Mouse (Mus musculus) layer of hippocampus, adult 18-20 months (tissue): ENCODE data around the gene Nr2c2ap. TPM values are rescaled to one million over a fixed set of nuclear protein-coding genes. Genes with fewer than 3 reads are reported as not detected.

Experiments
- DNase-seq, 2 experiments: peaks; one replicate each; pipeline ENCODE4 v3.0.0; 2022; ENCODE audit warnings: low spot score in 2 of 2
- total RNA-seq, 2 experiments: library from RNA; stranded (reverse); gene quantifications; 2 replicates each; pipeline ENCODE4 v1.2.3; 2021

The Nr2c2ap gene
- total RNA-seq, 2 experiments from 2014 or later: 28.1 to 30.1 TPM

DNA sequence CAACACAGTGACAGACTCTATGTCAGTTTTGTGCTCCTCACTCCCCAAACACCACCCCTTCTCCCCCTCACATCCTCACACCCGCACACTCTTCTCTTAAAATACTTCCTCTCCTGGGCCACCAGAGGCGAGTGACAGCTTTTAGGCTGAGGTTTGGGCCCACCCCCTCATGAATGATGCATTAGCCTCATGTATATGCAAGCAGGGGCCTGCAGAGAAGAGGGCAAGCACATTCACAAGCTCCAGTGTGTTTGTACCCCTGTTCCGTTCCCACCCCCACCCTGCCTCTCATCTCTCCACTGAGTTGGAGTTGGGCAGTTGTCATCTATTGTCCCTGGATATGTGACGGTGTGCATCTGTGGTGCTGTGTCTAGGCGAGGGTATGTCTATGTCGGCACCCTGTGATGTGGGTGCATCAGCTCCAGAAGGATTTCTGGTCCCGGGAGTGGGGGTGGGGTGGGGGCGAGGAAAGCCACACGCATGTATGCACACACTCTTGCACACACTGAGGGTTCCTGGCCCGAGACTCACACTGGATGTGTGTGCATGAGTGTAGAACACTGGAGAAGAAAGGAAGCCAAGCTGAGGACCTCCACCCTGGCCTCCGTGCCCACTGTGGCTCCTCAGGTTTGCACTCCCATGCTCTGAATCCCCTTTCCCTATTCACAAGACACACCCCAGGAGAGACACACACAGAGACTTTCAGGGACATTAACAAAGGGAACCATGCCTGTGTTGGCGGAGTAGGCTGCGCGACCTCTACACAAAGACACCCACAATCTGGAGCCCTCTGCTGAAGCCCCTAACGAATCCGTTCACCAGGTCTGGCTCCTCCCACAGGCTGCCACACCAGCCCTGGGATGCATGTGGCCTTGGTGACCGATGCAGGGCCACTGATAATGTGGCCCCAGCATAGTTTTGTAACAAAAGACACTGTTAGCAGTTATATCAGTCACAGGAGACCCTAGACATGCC is 12.1 kb upstream of the Nr2c2ap start:
- DNase-seq: peak; percentile 50 to 77

DNA sequence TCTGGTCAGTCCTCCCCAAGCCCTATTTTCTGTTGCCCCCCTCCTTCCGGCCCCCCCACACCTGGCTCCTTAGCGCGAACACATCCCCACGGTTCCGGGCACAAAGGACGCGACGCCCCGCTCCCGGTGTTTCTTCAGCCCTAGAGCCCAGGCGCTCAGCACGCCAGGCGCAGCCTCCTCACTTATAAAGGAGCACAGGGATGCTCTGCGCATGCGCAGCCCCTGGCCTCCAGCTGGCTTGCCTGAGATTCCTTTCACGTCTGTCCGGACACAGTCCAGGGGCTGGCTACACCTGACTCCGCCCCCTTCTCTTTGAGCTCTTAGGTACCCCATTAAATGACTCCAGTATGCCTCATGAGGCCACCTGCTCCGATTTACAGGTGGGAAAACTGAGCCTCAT is 10.5 kb upstream of the Nr2c2ap start, which contains the start of gene Ncan:
Ncan (minus strand) TSS at position 207 of the 400 bp plus-strand sequence.
- DNase-seq: peak; percentile 84 to 94

DNA sequence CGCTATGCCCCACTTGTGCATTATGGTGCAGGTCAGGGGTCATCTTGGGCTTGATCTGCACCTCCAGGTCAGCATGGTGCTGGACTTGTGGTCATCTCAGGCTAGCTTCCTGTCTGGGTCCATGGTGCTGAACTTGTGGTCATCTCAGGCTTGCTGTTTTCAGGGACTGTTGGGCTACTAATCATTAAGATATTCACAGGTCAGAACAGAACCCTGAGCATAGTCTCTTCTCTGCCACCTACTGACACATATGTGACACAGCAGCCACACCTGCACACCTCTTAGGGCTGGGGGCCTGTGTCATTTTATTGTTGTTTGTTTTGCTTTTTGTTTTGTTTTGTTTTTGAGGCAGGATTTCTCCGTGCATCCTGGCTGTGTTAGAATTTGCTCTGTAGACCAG is 8.3 kb upstream of the Nr2c2ap start:
- no peak for DNase-seq

DNA sequence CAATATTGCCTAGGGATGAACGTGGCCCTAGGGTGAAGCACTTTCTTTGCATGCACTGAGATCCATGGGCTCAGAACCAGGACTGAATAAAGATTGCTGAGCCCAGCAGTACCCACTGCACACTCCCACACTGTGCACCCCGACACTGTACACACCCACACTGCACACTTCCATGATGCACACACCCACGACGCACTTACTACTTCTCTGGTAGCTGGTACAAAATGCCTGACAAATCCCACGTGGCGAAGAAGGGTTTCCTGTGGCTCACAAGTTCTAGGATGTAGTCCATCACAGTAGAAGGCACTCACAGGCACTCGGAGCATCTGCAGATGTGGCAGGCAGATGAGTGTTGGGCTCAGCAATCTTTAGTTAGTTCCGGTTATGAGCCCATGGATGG is 6.1 kb upstream of the Nr2c2ap start:
- peak in 1 of 2 experiments; percentile 55 for DNase-seq

DNA sequence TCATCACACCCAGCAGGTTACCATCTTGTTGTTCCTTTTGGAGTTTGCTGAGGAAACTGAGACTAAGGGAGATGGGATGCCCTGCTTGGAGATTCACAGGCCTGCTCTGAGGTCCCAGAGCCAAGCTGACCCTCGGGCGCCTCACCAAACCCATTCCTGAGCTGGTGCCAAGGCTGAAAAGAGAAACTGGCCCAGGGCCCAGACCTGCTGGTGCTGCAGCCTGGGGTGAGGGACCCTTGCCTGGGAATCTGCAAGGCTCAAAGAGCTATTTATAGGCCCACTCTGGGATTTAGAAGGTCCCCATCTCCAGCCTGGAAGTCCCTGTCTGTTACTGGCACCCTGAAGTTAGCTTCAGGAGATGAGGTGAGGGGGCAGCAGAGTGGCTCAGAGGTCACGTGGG is 2.7 kb upstream of the Nr2c2ap start:
- DNase-seq: peak in 1 of 2 experiments; percentile 71

DNA sequence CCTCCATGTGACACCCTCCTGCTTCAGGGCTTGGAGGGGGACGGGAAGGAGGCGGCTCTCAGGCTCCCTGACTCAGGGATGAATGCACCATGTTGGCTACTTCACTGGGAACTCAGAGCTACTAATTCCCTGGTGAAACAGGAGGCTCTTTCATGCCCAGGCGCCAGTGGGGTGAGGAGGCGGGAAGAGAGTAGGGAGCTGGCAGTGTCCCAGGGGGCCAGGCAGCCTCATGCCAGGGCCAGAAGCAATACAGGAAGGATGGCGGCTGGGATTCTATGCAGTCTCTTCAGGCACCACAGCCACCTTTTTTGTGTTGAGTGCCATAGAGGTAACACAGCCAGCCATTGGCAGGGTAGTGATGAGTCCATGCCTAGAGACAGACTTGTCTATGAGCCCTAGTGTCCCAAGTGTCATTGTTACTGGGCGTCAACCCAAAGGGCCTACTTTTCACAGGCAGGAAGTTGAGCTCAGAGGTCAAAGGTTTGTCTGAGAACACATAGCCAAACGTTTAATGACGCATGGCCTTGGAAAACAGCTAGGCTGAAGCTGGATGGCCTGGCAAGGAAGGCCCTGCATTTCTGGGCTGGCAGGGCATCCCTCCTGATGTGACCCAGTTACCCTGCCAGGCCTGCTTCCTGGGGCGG is 1.7 kb upstream of the Nr2c2ap start:
- peak; percentile 79 to 86 for DNase-seq

DNA sequence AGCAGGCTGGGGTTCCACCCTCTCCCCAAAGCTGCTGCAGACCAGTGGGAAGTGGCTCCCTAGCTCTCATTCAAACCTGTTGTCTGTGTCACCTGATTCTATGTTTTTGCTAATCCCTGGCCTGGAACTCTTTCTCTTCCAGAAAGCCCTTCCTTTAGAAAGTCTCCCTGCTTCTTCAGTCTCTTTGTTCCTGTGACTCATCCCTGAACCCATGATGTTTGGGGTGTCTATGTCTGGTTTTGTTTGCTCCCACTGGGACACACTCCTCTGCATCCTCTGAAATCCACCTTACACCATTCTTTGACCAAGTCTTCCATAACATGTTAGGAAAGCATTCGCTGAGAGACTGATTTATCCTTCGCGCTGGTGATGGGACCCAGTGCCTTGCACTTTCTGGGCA is 1.1 kb upstream of the Nr2c2ap start:
- no peak for DNase-seq

DNA sequence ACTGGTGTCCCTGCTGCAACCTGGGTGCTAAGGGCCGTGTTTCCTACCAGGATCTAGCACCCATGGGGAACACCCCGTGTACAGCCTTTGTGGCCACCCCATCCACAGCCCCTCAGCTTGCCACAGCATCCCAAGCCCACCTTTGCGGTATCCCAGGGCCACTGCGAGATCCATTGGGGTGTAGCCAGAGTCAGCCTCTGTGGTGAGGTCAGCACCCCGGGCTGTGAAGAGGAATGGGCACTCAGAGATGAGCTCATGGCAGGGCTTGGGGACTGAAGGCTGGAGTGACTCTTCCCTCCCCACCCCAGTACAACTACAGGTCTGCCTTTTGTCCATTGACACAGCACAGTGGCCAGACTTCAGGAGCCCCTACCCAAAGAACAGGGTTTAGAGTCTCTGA is 3.0 kb downstream of the Nr2c2ap start:
- DNase-seq: no peak

DNA sequence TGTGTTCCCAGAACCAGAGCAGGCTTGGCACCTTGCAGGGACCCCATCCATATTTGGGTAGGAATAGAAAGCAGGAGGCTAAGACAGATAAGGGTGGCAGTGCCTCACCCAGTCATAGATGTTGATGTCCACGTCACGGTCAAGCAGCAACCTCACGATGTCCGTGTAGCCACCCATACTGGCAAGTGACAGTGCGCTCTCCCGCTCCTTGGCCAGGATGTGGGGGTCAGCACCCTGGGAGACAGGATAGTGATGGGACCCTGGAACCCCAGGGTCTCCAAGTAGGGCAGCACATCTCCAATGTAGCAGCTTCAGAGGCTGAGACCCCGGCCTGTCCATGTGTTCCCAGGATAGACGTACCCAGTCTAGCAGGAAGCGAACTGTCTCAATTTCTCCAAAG is 3.8 kb downstream of the Nr2c2ap start:
- no peak for DNase-seq

DNA sequence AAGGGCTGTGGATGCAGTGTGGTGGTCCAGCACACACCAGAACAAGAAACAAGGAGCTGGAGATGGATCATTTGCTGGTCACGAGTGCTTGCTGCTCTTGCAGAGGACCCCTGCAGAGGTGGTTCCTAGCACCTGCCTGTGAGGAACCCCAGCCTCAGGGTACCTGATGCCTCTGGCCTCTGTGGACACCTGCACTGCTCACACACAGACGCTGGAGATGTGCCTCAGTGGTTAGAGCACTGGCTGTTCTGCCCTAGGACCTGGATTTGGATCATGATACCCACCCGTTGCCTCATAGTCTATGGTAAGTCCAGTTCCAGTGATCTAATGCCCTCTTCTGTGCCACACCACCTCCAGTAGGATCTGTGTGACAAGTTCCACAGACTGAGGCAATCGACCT is 5.5 kb downstream of the Nr2c2ap start:
- DNase-seq: no peak

DNA sequence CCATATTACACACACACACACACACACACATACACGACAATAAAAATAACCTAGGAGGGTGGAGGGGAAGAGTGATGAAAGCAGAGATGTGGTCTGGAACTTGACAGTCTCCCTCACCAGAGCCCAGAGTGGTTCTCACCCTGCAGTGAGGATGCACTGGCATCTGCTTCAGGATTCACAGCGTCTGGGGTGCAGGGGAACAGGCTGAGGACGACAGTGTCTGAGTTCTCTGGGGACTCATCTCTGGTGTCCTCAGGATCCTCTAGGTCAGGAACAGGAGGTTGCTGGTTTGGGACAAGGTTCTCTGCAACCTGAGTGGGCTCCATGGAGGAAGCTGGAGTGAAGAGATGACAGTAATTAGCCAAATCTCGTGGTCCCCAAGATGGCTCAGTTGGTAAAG is 6.8 kb downstream of the Nr2c2ap start:
- no peak for DNase-seq

DNA sequence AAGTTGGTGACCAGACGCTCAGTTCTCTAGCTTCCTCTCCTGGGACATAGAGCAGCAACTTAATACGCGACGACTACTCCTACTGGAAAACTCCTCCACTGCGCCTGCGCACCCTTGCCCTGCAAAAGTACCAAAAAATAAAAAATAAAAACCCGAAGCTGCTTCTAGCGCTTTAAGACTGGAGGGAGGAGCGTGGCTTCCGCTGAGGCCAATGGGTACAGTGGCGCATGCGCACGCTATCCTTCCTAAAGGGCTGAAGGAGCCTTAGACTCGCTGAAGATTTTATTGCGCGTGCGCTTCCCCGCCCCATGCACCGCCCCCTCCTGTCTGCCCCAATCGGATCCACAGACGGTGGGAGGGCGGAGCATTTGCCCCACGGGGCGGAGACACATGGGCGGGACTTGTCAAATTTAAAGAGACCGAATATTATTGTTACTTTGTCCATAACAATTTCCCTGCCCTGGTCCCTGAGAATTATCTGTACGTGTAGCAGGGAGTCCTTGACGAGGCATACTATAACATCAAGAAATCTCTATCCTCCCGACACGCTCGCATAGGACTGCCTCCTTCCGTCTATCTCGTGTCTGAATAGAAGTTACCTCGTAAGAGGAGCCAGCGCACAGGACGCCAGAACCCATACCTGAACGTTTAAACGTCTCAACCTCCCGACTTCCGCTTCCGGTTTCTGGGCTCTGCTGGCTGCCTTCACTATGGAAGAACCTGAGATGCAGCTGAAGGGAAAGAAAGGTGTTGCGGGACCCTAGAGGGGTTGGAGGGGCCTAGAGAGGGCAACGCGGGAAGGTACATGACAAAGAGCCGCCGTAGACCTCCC is 8.1 kb downstream of the Nr2c2ap start, which contains the start of the genes Rfxank, Borcs8 and Mef2b:
Rfxank (minus strand) TSS at position 129 of the 832 bp plus-strand sequence.
Borcs8 (plus strand) TSS at position 474 of the 832 bp plus-strand sequence.
Mef2b (plus strand) TSS at position 686 of the 832 bp plus-strand sequence.
- DNase-seq: peak; percentile 98 to 99

DNA sequence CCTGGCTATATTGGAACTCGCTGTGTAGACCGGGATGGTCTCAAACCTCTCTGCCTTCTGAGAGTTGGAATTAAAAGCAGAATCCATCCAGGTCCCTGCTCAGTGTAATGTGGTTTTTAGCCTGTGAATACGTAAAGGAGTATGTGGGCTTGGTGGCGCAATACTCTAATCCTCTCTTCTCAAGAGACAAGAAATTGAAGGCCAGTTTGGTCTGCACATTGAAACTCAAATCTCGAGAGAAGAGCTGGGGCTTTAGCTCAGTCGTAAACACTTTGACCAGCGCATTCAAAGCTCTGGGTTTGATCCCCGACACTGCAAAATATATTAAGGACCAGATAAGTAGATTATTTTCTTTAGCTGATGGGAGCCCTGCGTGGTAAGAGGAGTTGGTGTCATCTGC is 8.8 kb downstream of the Nr2c2ap start:
- no peak for DNase-seq

DNA sequence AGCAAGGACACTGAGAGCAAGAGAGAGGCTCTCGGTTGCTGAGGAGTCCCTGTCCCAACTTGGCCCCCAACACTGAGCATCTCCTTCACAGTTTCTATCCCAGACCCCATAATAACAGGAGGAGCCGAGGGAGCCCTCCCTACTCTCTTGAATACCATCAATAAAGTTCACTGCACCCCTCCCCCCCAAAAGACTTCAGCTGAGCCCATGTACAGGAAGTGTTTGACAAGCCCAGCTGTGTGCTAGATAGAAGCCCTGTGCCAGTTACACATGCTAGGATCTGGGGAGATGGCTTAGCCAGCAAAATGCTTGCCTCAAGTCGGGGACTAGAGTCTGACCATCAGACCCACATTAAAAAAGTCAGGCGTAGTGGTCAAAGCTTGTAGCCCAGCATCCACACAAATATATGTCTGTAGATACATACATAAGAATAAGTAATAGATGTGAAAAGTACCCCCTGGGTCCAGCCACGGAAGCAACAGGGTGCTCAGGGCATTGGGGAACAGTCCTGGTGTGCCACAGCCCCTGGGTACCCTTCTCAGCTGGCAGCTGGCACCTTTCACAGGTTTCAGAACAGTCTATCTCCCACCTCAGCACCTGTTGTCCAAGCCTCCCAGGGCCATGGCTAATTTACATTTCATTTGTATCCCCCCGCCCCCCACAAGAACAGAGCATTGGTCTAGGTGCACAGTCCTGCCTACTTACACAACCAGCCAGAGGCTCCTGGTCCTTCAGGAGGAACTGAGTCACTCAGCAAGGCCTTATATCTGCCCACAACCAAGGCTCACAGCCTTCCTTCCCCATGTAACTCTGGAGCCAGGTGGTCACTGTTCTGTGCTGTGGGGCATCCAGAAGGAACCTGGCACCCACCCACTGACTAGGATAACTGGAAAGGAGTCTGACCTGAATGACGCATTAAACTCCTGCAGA is 16.8 kb downstream of the Nr2c2ap start:
- DNase-seq: no peak

DNA sequence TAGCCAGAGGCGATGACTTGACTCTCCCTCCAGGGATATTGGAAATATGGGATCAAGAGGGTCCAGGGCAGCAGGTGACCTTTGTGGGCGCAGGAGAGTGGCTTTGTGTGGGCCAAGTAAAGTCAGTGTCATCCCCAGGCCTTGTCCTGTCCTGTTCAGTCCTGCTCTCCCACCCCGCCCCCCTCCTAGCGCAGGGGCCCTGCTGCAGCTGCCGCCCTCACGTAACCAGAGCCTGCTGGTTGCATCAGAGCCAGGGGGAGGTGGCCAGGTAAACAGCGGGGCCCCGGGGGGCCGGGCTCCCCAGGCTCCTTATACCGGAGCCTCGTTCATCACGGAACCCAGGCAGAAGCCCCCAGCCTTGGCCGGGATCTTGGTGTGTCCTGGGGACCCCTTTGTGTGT is 19.0 kb downstream of the Nr2c2ap start:
- no peak for DNase-seq

DNA sequence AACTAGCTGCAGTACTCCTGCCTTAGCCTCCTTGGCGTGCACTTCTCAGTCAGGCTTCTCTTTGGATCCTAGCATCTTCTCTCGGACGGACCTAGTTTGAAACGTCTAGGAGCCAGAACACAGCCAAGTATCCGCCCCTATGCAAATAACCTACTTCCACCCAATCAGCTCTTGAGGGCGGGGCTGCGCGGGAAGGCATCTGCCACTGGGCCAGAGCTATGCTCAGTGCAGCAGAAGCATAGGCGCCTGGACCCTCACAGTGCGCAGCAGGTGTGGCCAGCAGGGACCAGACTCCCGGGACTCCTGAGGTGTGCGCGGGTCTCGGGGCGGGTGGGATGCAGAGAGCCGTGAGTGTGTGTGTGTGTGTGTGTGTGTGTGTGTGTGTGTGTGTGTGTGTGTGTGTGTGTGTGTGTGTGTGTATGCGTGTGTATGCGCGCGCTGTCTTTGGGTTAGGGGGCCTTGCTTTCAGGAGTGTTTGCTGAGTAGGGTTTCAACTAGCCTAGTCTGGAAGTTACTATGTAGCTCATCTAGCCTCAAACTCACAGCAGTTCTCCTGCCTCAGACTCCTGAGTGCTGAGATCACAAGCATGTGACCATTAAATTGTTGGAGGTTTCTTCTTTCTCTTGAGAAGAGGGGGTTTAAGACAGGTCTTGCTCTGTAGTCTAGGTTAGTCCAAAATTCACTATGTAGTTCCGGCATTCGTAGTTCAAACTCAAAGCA is 21.6 kb downstream of the Nr2c2ap start:
- peak in 1 of 2 experiments; percentile 56 for DNase-seq

DNA sequence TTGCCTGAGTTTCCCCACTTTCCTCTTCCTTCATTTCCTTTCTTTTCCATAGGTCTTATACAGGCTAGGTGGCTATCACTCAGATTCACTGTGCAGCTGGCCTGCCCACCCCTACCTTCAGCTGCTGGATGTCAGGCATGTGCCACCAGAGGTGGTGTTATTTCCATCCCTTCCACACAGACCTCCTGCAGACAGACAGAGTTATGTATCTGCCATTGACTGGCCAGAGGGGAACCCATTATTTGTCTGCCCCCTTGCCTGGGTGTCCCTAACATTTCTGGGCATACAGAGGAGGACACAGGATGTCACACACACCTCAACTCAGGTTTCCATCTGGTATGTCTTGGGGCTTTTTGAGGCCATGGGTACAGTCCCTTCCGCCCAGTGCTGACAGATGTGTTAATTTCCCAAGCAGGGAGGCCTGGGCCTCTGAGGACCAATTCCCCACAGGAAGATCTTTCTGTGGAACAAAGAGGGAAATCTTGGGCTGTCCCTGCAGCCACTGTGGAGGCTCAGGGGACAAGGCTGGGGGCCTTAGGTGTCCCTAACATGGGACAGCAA is 26.2 kb downstream of the Nr2c2ap start:
- DNase-seq: no peak

DNA sequence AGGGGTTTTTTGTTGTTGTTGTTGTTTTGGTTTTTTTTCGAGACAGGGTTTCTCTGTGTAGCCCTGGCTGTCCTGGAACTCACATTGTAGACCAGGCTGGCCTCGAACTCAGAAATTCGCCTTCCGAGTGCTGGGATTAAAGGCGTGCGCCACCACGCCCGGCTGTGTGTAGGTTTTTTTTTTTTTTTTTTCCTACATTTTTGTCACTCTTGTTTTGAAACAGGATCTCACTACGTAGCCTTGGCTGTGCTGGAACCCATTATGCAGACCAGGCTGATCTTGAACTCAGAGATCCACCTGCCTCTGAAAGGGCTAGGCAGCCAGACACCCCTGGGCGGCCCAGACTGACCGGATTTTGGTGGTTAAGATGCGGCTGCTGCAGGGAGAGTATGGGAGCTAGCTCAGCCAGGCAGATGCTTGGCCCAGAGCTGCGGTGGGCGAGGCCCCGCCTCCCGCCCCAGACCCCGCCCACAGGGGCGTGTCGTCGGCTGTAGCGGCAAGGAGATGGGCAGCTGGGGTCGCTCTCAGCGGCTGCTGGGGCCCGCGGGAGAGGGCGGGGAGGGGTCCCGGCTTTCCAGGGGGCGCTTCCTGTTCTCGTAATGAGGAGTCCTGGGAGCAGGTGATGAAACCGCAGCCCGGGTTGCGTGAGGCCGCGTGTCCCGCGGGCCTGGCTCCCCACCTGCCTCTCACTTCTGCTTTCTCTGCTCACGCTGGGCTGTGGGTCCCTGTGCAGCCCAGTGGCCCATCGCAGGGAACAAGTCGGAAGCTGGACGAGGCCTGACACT is 27.1 kb downstream of the Nr2c2ap start:
- DNase-seq: peak; percentile 47 to 49
